Mouse (Mus musculus): ENCODE measurements around the gene Lingo4. TPM values are rescaled to one million over a fixed set of nuclear protein-coding genes. Genes with fewer than 3 reads are reported as not detected.
A peak's percentile ranks its signal among the peaks of the same experiment; 100 is the strongest.

Gene Lingo4
- total and polyA plus RNA-seq, 3 experiments, result not detected

- Histone ChIP-seq H3K27ac (ENCODE audit: control insufficient read depth, low read depth, low read length) (no peak within 1 kb of the TSS), H3K9ac (ENCODE audit: control insufficient read depth, low read depth, low read length, poor library complexity, severe bottlenecking) (no peak within 1 kb of the TSS), H3K4me3 (ENCODE audit: control insufficient read depth in 1 of 2, insufficient read depth in 1 of 2, low read depth in 2 of 2, low read length in 2 of 2) (no peak within 1 kb of the TSS)
These were observed 14.8 kb downstream of the Lingo4 start, which contains the start of gene Tdrkh for GRCm38 (mm10) chr3:94413031-94413679. Gene Tdrkh (plus strand): TSS chr3:94413273.

GRCm38 (mm10) chr3:94430980-94431379, 32.7 kb downstream of the Lingo4 start:
- Histone ChIP-seq H3K4me1 (ENCODE audit: control insufficient read depth in 1 of 2, insufficient read depth in 2 of 2, low read length in 2 of 2) (peaks cover 9 to 10% of the 10 kb centered on the region in 2 experiments), H3K79me2 (ENCODE audit: control insufficient read depth, insufficient read depth, low read length, poor library complexity) (no peaks in the 10 kb centered on the region), H3K9ac (ENCODE audit: control insufficient read depth, low read depth, low read length, poor library complexity, severe bottlenecking) (no peak overlapping the region), H3K36me3 (ENCODE audit: control insufficient read depth in 1 of 2, insufficient read depth in 2 of 2, low read length in 2 of 2) (peaks cover 0 to 17% of the 10 kb centered on the region in 2 experiments; a peak in 2 of 4 replicates), H3K27ac (ENCODE audit: control insufficient read depth, low read depth, low read length) (no peak overlapping the region), H3K9me3 (replicated peaks; ENCODE audit: insufficient read depth, low read length) (no peaks in the 10 kb centered on the region), H3K4me3 (ENCODE audit: control insufficient read depth in 1 of 2, insufficient read depth in 1 of 2, low read depth in 2 of 2, low read length in 2 of 2) (no peak overlapping the region), H3K27me3 (ENCODE audit: control insufficient read depth in 1 of 2, insufficient read depth in 2 of 2, low read length in 2 of 2) (peaks cover 4 to 6% of the 10 kb centered on the region in 2 experiments)
- peak; percentile 75 for DNase-seq (ENCODE audit: low read depth, low spot score)
- TF ChIP-seq SIN3A (IDR thresholded peaks at IDR 0.05; ENCODE audit: low read length) (peak; percentile 73), ZNF384 (IDR thresholded peaks at IDR 0.05; ENCODE audit: low read depth, low read length) (no peak), EP300 (IDR thresholded peaks at IDR 0.05; ENCODE audit: low read depth in 1 of 2, low read length in 2 of 2) (peak; percentile 80 to 90), TCF12 (IDR thresholded peaks at IDR 0.05; ENCODE audit: low read depth, low read length) (peak; percentile 67), HCFC1 (IDR thresholded peaks at IDR 0.05; ENCODE audit: low read depth, low read length) (0 out of 2 replicates have a peak, but pooled peaks have one; percentile 34), CHD2 (IDR thresholded peaks at IDR 0.05; ENCODE audit: low read length) (no peak), USF1 (IDR thresholded peaks at IDR 0.05; ENCODE audit: low read depth, low read length) (peak; percentile 77), POLR2A (IDR thresholded peaks at IDR 0.05; ENCODE audit: control insufficient read depth in 1 of 2, insufficient read depth in 1 of 2, low read depth in 1 of 2, low read length in 2 of 2, poor library complexity in 1 of 2) (no peak), MYC (IDR thresholded peaks at IDR 0.05; ENCODE audit: low read depth, low read length) (peak; percentile 29; the same call in 1 of the 2 replicates), ELF1 (IDR thresholded peaks at IDR 0.05; ENCODE audit: low read depth, low read length) (0 out of 2 replicates have a peak, but pooled peaks have one; percentile 22), ETS1 (IDR thresholded peaks at IDR 0.05; ENCODE audit: low read depth, low read length) (peak; percentile 95), GATA1 (IDR thresholded peaks at IDR 0.05; ENCODE audit: low read depth, low read length) (peak; percentile 94), BHLHE40 (IDR thresholded peaks at IDR 0.05; ENCODE audit: borderline replicate concordance, low read depth, low read length) (peak; percentile 77; the same call in 1 of the 2 replicates), RCOR1 (IDR thresholded peaks at IDR 0.05; ENCODE audit: low read depth, low read length) (peak; percentile 97), SMC3 (IDR thresholded peaks at IDR 0.05; ENCODE audit: low read depth, low read length) (no peak; the same call in 1 of the 2 replicates), MAFK (IDR thresholded peaks at IDR 0.05; ENCODE audit: borderline replicate concordance, low read depth, low read length) (peak; percentile 96), MEF2A (IDR thresholded peaks at IDR 0.05; ENCODE audit: extremely low read depth, insufficient replicate concordance, low read depth, low read length, poor library complexity, severe bottlenecking) (peak; percentile 83; the same call in 1 of the 2 replicates)

More at GRCm38 (mm10) chr3:94413031-94413679, 14.8 kb downstream of the Lingo4 start, which contains the start of gene Tdrkh:
- Histone ChIP-seq H3K9me3 (replicated peaks; ENCODE audit: insufficient read depth, low read length) (no peaks in the 10 kb centered on the region), H3K79me2 (ENCODE audit: control insufficient read depth, insufficient read depth, low read length, poor library complexity) (no peaks in the 10 kb centered on the region), H3K36me3 (ENCODE audit: control insufficient read depth in 1 of 2, insufficient read depth in 2 of 2, low read length in 2 of 2) (no peaks in the 10 kb centered on the region), H3K27me3 (ENCODE audit: control insufficient read depth in 1 of 2, insufficient read depth in 2 of 2, low read length in 2 of 2) (peaks cover 17 to 24% of the 10 kb centered on the region in 2 experiments), H3K4me1 (ENCODE audit: control insufficient read depth in 1 of 2, insufficient read depth in 2 of 2, low read length in 2 of 2) (no peaks in the 10 kb centered on the region)
- TF ChIP-seq USF2 (IDR thresholded peaks at IDR 0.05; ENCODE audit: borderline replicate concordance in 1 of 2, insufficient read depth in 1 of 2, low read depth in 1 of 2, low read length in 2 of 2) (no peak), POLR2AphosphoS5 (IDR thresholded peaks at IDR 0.05; ENCODE audit: borderline replicate concordance, low read depth, low read length) (no peak), ELF1 (IDR thresholded peaks at IDR 0.05; ENCODE audit: low read depth, low read length) (no peak), GABPA (IDR thresholded peaks at IDR 0.05; ENCODE audit: low read depth, low read length) (no peak), RCOR1 (IDR thresholded peaks at IDR 0.05; ENCODE audit: low read depth, low read length) (no peak), MAFK (IDR thresholded peaks at IDR 0.05; ENCODE audit: borderline replicate concordance, low read depth, low read length) (no peak), MAX (IDR thresholded peaks at IDR 0.05; ENCODE audit: low read length) (no peak), CTCF (IDR thresholded peaks at IDR 0.05 in 2 of 3, conservative IDR thresholded peaks at IDR 0.05 in 1 of 3; ENCODE audit: control insufficient read depth in 1 of 3, insufficient read depth in 1 of 3, low read depth in 2 of 3, low read length in 3 of 3, poor library complexity in 1 of 3, severe bottlenecking in 1 of 3) (no peak), MYC (IDR thresholded peaks at IDR 0.05; ENCODE audit: low read depth, low read length) (no peak), CHD1 (IDR thresholded peaks at IDR 0.05; ENCODE audit: low read depth, low read length) (no peak), SMC3 (IDR thresholded peaks at IDR 0.05; ENCODE audit: low read depth, low read length) (no peak), MAZ (IDR thresholded peaks at IDR 0.05; ENCODE audit: low read depth, low read length) (no peak), ZC3H11A (IDR thresholded peaks at IDR 0.05; ENCODE audit: low read depth, low read length) (no peak), SIN3A (IDR thresholded peaks at IDR 0.05; ENCODE audit: low read length) (no peak)
- no peak for DNase-seq (ENCODE audit: low read depth, low spot score)
